Mouse (Mus musculus) erythroblast, embryonic 14.5 days (primary cell): ENCODE measurements around the gene Timm44.

Source experiments
- GATA1 ChIP-seq: IDR thresholded peaks from 2 replicates; pipeline ENCODE4 v1.6.1; 2012; ENCODE audit warnings: low read length, inconsistent platforms, mixed read lengths
- TAL1 ChIP-seq: IDR thresholded peaks from 3 replicates; pipeline ENCODE4 v1.6.1; 2012; ENCODE audit warnings: low read length, inconsistent platforms, mixed read lengths

GRCm38 (mm10) chr8:4265160-4265914, 10.4 kb downstream of the Timm44 start:
- TF ChIP-seq TAL1 (no peak), GATA1 (no peak)
